9 mouse cellular contexts compared by ENCODE assay signal in the genomic region with DNA sequence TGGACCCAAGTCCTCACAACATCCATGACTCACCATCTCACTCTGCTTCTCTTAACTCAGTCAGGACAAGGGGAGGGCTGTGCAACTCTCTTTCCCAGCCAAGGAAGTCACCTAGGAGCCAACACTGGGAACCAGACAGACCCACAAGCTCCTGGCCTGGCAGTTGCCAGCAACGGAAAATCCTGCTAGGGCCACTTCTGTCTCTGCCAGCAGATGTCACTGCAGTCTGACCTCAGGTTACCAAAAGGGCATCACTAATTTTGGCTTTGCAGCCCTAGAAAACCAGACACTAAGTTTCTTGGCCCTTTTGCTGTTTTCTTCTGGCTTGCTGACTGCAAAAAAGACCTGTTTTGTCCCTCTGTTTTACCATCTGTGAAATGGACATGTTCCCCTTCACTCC.
DNase-seq lines count a peak whose midpoint lies in the region; ATAC-seq and TF ChIP-seq lines count a peak whose summit lies in the region.
"Had no signal": no experiment of that assay in that cellular context is flagged by ENCODE, and none has a peak within 500 bp of the region (broad histone marks: within the 10 kb centered on the region; RNA-seq: fewer than 3 reads in every experiment).

No protein-coding gene starts in this region.

- TF ChIP-seq CTCF in E14TG2a.4 (conservative IDR thresholded peaks at IDR 0.05; ENCODE audit: low read length) = 0 out of 2 replicates have a peak, but pooled peaks have one; percentile 8

- no peak overlapping the region for H3K4me3 ChIP-seq in kidney, embryonic 14.5 days (ENCODE audit: low read length)
- H3K4me3 ChIP-seq in E14TG2a.4 (replicated peaks; ENCODE audit: low read length) = no peak overlapping the region
- H3K4me3 ChIP-seq: neural tube, embryonic 13.5 days had no signal

- H3K4me2 ChIP-seq in kidney, embryonic 14.5 days (replicated peaks; ENCODE audit: low read depth, low read length) = no peak overlapping the region
- H3K4me2 ChIP-seq: neural tube, embryonic 13.5 days had no signal

- no peak for ATAC-seq in kidney, embryonic 14.5 days (ENCODE audit: low FRiP score, low TSS enrichment)
- ATAC-seq in neutrophil, adult 5-6 weeks (ENCODE audit: extremely low read depth, insufficient number of reproducible peaks, low FRiP score, poor library complexity, severe bottlenecking) = 0 out of 2 replicates have a peak, but pooled peaks have one; percentile 44
- no peak for ATAC-seq in monocyte, adult 5-6 weeks (replicated peaks; ENCODE audit: insufficient number of reproducible peaks, low FRiP score, low TSS enrichment, poor library complexity, severe bottlenecking)

- no peaks in the 10 kb centered on the region for H3K9me3 ChIP-seq in kidney, embryonic 14.5 days (ENCODE audit: control insufficient read depth, low read length)
- no peaks in the 10 kb centered on the region for H3K9me3 ChIP-seq in E14TG2a.4 (ENCODE audit: low read length)
- H3K9me3 ChIP-seq: neural tube, embryonic 13.5 days had no signal

- H3K27me3 ChIP-seq in kidney, embryonic 14.5 days (ENCODE audit: control insufficient read depth, insufficient read depth, low read length) = no peaks in the 10 kb centered on the region
- H3K27me3 ChIP-seq in E14TG2a.4 (ENCODE audit: insufficient read depth, low read length) = peaks cover 11% of the 10 kb centered on the region; the same call in 1 of the 2 replicates

- no peaks in the 10 kb centered on the region for H3K36me3 ChIP-seq in kidney, embryonic 14.5 days (ENCODE audit: control insufficient read depth, insufficient read depth, low read length)
- no peaks in the 10 kb centered on the region for H3K36me3 ChIP-seq in E14TG2a.4 (ENCODE audit: insufficient read depth, low read length)
- H3K36me3 ChIP-seq: neural tube, embryonic 13.5 days had no signal

- H3K27ac ChIP-seq in kidney, embryonic 14.5 days (ENCODE audit: low read depth, low read length) = no peak overlapping the region
- H3K27ac ChIP-seq: neural tube, embryonic 13.5 days had no signal

- DNase-seq in kidney, adult 18-20 months = peak; percentile 36
- DNase-seq in cerebellum, adult 18-20 months = peak; percentile 26 to 29
- peak; percentile 12 for DNase-seq in heart, postnatal 25 days (ENCODE audit: low spot score)
- DNase-seq in layer of hippocampus, adult 8-10 months (ENCODE audit: low spot score in 2 of 2) = no peak

- intact Hi-C loops in heart, postnatal 25 days (cut with DNase I) = loop anchor here (5.0 to 10.0 kb wide), 5 partner anchors 225 to 622 kb away; no protein-coding TSS in a partner anchor

- no peak overlapping the region for H3K9ac ChIP-seq in kidney, embryonic 14.5 days (ENCODE audit: low read depth, low read length)
- H3K9ac ChIP-seq: neural tube, embryonic 13.5 days had no signal

- H3K4me1 ChIP-seq in kidney, embryonic 14.5 days (ENCODE audit: control insufficient read depth, insufficient read depth, low read length) = no peaks in the 10 kb centered on the region
- peaks cover 22% of the 10 kb centered on the region for H3K4me1 ChIP-seq in E14TG2a.4 (replicated peaks; ENCODE audit: low read depth, low read length)

- 52% methylated on average over 1 of the region's 1 CpGs for WGBS in kidney, embryonic 14.5 days

Comparison
In these comparisons a context has a peak if more than half of its experiments do, and no peak if none do; other contexts are left out.
1. DNase-seq: peak in kidney, adult 18-20 months (single experiment), cerebellum, adult 18-20 months (2 of 2) and heart, postnatal 25 days (single experiment); none in layer of hippocampus, adult 8-10 months (0 of 2).